Comparison of ENCODE assay signal across 13 mouse cellular contexts in genomic region chr8:94413509-94413908, GRCm38 (mm10). TPM values are rescaled to one million over a fixed set of nuclear protein-coding genes. Genes with fewer than 3 reads are reported as not detected.
DNase-seq lines count a peak whose midpoint lies in the region.
"Had no signal": no experiment of that assay in that cellular context is flagged by ENCODE, and none has a peak within 500 bp of the region (broad histone marks: within the 10 kb centered on the region; RNA-seq: fewer than 3 reads in every experiment).

No protein-coding gene starts in this region.

- intact Hi-C loops in left cerebral cortex, postnatal 25 days (cut with DNase I): no loop called here

- peak; percentile 82 for DNase-seq in heart, adult 11 months
- DNase-seq in heart, postnatal 4 days: no peak
- peak; percentile 78 for DNase-seq in T-cell, adult 2 months (ENCODE audit: low spot score)
- peak; percentile 63 to 79 for DNase-seq in natural killer cell, adult 2 months (ENCODE audit: low spot score in 2 of 2)
- peak; percentile 64 for DNase-seq in thymus, postnatal 25 days
- DNase-seq in right cerebral cortex, postnatal 10 days (ENCODE audit: low spot score in 2 of 2): no peak
- no peak for DNase-seq in left cerebral cortex, postnatal 25 days (ENCODE audit: low spot score in 2 of 2)
- DNase-seq in layer of hippocampus, postnatal 25 days (ENCODE audit: extremely low spot score in 1 of 2, low spot score in 1 of 2): no peak
- DNase-seq: cerebellum, adult 9-11 months; forebrain, postnatal 0 days; gastrocnemius, adult 2 months; heart, adult 18-20 months; layer of hippocampus, postnatal 36 days had no signal

RNA-seq across cellular contexts. Expression of gene Nlrc5, which starts 20.6 kb away (rescaled TPM):
- total RNA-seq in heart, postnatal 4 days (2021): under 1 TPM; 0.72 to 0.76 TPM
- total RNA-seq in left cerebral cortex, postnatal 25 days (2021): under 1 TPM; 0.21 to 0.71 TPM
- under 1 TPM; 0.26 to 0.59 TPM for total RNA-seq in layer of hippocampus, postnatal 25 days (2021)

RNA-seq across cellular contexts. Expression of gene Herpud1, which starts 27.3 kb away (rescaled TPM):
- total RNA-seq in heart, postnatal 4 days (2021): 10 to 100 TPM; 56.6 to 66.4 TPM
- total RNA-seq in left cerebral cortex, postnatal 25 days (2021): 10 to 100 TPM; 58.1 to 61.1 TPM
- 10 to 100 TPM; 50.7 to 61.0 TPM for total RNA-seq in layer of hippocampus, postnatal 25 days (2021)

Comparison
In these comparisons a context has a peak if more than half of its experiments do, and no peak if none do; other contexts are left out.
1. DNase-seq: peak in heart, adult 11 months (single experiment), T-cell, adult 2 months (single experiment), natural killer cell, adult 2 months (2 of 2) and thymus, postnatal 25 days (single experiment); none in heart, postnatal 4 days (single experiment), right cerebral cortex, postnatal 10 days (0 of 2), left cerebral cortex, postnatal 25 days (0 of 2) and layer of hippocampus, postnatal 25 days (0 of 2).